Mouse (Mus musculus) liver, adult (tissue): ENCODE data around the gene Btg2.

ENCODE experiments used
- GATA4 ChIP-seq: IDR thresholded peaks from 2 replicates; pipeline ENCODE4 v1.6.1; 2014; ENCODE audit warnings: mild to moderate bottlenecking, low read length; ENCODE audit not compliant: insufficient replicate concordance

The Btg2 gene

DNA sequence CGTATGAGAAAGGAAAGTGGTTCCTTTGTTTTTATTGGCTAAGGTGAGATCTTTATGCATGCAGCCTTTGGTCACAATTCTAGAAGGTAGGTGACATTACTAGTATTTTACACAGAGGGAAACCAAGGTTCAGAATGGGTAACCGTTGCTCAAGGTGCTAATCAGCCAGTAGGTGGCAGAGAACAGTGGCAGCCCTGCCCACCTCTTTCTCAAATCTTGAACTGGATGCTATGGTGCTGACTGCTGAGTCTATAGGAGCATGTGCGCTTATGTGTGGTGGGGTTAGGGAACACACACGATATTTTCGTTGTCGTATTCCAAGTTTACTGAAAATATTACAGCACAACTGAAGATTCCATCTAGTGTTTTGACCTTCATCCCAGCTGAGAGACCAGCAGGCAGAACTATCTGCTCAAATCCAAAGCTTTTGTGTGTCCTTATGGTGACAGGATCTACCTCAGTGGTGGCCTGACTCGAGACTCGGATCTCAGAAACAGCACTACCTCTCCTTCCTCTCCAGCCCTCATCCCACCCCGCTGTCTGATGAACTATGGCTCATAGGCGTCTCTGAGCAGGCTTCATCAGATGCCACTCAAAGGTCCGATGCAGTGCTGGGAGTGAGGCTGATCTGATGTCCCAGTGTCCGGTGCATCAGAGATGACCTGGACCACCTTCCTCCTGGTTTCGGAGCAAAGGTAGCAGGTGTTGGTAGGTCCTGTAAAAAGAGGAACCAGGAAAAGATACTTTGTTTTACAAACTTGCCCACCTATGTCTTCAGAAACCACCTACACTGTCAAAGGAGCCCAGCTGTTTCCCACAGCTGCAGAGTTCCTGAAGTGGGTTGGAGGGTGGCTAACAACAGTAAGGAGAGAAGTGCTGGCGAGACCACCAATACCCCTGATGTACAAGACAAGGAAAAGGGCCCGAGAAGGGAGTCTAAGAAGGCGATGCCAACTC lies 18.9 kb downstream of the Btg2 start:
- TF ChIP-seq GATA4, result no peak

DNA sequence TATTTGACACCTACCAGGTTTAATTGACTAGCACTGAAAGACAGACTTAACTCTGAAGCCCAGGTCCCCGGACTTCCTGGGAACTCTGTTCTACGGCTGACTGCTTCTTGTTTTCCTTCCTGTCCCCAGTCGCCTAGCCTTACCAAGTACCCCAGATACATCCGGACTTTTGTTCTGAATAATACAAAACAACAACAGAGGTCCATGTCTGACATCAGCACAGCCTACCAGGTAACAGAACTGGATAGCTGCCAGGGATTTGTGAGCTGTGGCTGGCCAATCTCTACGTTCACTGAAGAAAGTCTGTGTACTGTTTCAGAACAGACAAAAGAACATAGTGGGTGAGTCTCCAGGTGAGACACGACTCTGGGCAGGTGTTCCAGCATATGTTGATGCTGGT lies 20.1 kb downstream of the Btg2 start:
- no peak for TF ChIP-seq GATA4

DNA sequence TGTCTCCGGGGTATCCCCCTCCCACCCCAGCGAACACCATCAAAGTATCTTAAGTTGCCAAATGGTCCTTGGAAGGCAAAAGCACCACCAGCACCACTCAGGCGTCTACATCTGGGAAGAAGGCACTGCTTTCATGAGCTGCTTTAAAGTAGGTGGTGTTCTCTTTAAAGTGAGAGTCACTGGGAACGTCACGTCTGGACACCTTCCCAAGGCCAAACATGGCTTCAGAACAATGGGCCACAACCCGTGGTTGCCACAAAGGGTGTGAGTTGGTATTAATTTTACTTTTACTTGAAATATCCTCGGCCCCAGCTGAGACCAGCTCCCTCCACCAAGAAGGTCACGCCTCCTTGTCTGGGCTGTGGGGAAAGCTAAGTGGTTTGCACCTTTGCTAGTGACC lies 21.2 kb downstream of the Btg2 start:
- TF ChIP-seq GATA4, result no peak

DNA sequence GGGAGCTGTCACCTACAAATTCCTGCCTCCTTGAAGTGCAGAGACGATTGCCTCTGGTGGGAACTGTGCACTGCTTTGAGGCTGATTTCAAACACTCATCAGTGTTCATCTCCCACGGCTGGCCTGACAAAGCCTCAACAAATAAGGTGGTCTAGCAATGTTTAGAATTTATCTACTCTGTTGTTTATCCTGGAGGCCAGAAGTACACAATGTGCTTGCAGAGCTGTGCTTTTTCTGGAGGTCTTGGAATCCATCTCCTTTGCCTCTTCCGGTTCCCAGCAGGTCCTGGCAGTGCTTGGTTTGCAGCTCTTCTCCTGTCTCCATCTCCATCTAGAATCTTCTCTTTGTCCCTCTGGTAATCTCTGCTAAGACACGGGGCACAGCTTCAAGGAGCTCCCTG lies 22.6 kb downstream of the Btg2 start:
- TF ChIP-seq GATA4, result no peak

DNA sequence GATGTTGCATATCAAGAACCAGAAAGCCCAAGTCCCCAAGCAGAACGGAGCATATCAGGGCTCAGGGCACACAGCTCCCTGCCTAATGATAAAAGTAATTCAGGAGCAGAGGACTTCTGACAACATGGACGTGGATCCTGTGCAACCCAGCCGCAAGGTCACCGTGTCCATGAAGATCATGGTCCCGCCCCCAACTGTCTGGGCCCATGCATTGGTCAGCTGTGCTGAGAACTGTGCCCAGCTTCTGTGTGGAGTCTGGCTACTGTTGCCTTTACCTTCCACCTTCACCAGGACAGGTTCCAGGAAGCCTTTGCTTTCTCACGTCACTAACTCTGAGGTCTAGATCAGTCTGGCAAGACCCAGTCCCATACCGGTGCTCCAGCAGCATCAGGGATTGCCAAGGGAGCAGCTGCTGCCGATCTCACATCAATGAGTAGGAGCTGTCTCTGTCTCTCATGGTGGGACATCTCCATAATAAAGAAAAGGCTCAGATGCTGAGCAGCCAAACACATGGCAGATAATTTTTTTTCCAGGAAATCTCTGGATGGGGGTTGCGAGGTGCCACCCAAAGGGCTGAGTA lies 23.2 kb downstream of the Btg2 start:
- no peak for TF ChIP-seq GATA4

DNA sequence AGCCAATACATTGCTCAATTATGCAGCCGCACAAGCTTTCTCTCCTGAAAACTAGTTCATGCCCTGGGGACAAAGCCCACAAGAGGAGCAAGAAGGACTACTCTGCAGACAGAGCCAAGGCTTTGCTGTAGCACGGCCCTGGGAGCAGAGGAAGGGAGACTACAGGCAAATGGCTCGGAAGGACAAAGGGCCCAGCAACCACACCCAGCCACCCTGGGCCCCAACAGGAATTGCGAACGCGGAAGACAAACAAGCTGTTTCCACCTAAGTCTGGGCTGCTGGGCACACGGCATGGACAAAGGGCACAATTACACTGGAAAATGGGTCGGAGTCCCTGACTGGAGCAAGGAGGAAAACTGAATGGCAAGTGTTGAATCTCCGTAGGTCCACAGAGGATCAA lies 23.9 kb downstream of the Btg2 start:
- no peak for TF ChIP-seq GATA4

DNA sequence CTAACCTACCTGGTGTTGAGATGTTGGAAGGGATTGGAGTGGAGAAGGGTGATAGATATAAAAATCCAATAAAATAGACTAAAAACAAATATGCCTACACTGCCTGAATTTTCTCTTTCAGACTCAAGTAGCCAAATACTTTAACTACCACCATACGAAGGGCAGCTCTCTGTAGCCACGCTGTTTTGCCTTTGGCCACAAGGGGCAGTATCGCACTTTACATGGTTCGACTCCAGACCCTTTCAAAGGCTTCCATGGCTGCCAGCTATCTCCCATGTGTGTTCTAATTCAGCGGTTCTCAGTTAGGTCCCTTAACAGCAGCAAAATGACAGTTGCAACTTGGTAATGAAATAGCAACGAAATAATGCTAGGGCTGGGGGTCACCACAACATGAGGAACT lies 25.7 kb downstream of the Btg2 start:
- no peak for TF ChIP-seq GATA4

DNA sequence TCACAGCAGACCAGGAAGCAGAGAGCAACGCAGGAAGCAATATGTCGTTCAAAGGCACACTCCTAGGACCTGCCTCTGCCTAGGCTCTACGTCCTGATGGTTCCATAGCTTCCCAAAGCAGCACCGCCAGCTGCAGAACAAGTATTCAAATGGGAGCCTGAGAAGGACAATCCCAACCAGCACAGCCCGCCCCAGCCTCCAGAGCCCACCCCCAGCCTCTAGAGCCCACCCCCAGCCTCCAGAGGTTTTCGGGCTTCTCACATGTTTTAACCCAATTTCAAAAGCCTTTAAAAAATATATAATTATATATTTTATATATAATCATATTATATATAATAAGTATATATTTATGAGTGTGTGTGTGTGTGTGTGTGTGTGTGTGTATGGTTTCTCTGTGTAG lies 29.4 kb downstream of the Btg2 start:
- no peak for TF ChIP-seq GATA4

DNA sequence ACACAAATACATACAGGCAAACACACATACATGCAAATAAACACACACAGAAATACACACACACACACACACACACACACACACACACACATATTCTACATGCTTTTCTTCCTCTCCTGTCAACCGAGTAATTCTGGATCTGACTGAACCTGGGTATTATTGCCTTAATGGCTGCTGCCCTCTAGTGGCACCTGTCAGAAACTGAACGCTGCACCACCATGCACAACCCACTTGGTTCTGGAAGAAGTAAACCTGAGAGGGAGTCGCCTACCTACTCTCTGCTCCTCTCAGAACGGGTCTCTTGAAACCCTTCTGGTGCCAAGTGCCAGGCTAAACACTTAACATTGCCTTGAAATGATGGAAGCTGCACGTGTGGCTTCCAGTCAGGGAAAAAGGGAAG lies 30.2 kb downstream of the Btg2 start:
- TF ChIP-seq GATA4, result no peak

DNA sequence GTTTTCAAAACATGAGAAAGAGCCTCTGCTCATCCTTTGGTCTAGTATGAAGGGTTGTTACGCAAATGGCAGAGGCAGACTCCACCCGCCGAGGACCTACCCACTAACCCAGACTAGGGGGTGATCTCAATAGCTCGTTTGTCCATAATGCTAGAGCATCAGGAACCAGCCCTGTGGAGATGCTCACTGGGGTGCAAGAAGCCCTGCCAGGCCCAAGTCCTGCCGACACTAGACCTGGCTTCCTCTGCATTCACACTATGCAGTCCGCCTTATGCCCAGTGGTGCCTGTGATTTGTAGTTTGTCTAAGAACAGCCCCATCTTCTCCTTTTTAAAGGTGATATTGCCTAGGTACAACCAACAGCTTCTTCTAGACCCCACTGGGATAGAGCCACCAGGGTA lies 31.5 kb downstream of the Btg2 start:
- TF ChIP-seq GATA4, result no peak

DNA sequence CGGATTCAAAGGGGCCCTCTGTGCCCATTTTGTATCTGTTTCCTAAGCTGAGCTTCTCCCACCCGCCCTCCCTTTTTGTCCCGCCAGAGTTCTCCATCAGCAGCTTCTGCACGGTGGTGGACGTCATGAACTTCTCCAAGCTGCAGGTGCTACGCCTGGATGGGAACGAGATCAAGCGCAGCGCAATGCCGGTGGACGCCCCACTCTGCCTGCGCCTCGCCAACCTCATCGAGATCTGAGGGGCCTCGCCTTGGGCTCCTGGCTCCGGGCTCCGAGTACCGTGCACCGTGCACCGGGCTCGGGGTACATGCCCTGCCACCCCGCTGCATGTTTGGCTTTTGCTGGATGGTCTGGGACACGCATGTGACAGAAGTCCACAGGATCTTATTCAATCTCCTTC lies 32.5 kb downstream of the Btg2 start:
- no peak for TF ChIP-seq GATA4

DNA sequence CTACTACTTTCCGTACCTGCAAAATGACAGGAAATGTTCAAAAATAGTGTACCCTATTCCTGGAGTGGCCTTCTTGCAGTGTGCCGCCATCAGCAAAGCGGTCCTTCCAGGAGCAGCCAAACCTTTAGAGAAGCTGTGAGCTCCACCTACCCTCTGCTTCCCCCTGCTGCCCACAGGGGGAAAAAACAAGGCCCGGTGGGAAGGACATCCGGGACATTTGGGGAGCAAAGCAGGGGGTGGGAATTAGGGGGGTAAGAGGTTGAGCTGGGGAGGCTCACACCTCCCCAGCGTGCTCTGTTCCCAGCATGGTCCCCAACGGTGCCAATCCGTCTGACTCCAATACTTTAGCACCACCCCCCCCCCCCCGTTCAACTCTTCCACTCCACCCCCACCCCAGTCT lies 32.9 kb downstream of the Btg2 start:
- no peak for TF ChIP-seq GATA4

DNA sequence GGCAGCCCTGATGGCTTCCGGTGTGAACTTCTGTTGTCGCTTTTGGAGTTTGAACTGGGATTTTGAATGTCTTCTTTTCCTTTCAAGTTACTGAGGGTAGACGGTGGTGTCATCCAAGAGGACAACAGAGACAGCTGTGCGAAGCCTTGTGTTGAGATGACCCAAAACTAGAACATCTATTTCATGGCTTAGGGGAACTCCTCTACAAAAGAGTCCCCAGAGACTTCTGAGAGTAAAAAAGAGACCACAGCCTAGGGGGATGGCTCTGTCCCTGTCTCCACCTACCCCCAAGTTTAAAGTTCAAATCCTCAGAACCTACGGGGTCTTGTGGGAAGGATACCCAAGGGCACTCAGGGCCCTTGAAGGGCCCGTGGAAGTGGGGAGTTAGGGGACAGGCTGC lies 34.1 kb downstream of the Btg2 start:
- TF ChIP-seq GATA4, result no peak

DNA sequence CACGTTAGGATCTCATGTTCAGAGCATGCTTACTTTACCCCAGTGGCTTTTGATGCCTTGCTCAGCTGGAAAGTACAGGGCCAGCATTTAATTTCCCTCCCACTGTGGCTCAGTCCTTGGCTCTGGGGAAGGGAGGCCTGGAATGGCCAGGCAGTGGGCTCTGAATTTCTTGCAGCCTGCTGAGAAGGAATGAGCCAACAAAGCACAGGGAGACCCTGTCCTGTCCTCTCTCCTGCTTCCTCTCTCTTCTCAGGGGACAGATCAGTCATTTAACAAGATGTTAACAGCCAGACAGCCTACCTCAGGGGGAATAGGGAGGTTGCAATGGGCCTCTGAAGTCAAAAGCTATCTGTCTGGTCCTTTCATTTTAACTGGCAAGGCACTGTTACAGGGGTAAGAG lies 36.6 kb downstream of the Btg2 start:
- TF ChIP-seq GATA4, result no peak

DNA sequence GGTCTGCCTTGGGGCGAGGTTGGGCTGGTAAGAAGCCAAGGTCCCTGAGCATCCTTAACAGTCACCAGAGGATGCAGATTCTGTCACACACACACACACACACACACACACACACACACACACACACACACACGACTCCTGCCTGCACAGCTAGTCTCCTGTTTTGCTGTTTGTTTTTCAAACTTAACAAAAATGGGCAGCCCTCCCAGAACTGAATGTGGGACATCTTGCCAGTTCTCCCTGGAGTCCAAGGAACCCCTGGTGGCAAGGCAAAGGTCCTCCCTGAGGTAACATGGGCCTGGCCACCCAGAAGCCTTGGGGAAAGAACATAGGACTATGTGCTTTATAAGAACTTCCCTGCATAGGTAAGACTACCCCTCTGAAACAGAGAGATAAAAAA lies 37.0 kb downstream of the Btg2 start:
- no peak for TF ChIP-seq GATA4

DNA sequence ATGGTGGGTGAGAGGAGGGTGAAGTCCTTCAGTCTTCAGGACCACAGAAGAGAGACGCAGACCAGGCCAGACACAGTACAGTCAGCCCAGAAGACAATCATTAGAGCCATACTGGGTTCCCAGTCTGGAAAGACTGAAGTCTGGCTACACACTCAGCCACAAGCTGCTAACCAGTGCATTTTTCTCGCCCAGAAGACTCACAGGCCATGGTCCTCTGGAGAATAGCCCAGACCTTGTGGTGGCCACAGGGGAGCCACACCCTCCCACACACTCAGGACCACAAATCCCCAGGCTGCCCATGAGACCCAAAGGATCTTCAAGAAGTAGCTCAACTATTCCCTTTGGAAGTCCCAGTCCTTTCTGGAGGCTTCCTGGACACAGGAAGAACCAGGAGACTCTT lies 39.6 kb downstream of the Btg2 start:
- no peak for TF ChIP-seq GATA4

DNA sequence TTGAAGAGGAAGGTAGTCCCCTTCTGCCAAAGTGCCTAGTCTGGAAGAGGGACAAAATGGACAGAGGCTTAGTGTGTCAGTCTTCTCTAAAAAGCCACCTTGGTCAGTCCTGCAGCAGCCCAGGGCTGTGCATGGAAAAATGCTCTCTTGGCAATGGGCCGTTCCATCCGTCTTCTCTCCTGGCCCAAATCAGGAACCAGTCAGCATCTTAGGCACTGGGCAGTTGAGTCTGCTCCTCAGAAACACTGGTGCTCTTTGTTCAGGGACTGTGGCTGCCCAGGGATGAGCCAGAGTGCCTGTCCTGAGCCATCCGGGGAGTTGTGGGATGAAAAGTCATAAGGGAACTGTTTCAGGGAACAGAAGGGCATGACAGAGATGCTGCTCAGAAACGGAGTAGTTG lies 40.6 kb downstream of the Btg2 start:
- no peak for TF ChIP-seq GATA4

DNA sequence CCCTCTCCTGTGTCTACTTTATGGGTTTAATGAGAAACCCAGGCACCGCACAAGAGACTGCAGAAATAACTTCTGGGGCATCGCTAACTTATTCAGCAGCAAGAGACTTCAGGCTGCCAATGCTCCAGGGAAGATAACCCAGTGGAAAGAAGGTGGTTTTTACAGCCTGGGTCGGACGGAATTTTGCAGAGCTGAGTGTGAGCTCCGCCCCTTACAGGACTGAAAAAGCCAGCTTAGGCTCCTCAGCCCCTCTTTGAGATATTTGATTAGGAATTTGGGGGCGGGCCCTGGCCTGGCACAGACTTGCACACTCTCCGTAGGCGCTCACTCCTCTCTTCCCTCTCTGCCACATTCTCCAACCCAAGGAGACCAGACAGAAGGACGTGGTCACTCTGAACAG lies 41.7 kb downstream of the Btg2 start, which contains the start of gene Fmod:
Gene Fmod (plus strand): TSS at position 83 of the 400 bp plus-strand sequence.
- TF ChIP-seq GATA4, result no peak
